Mouse (Mus musculus): ENCODE measurements at regions not wholly inside any gene's neighbourhood (a gene's known extent, or its start where the extent isn't known, plus 50 kb on each side); places are given as distances from the start of the nearest gene placed in this dataset.

GRCm38 (mm10) chr5:101020784-101021183, 175.3 kb downstream of the Gpat3 start:
- peak; percentile 85 for TF ChIP-seq CTCF (conservative IDR thresholded peaks at IDR 0.05; ENCODE audit: insufficient read depth, insufficient read length, low read depth, low read length)
- TF ChIP-seq POLR2A (IDR thresholded peaks at IDR 0.05; ENCODE audit: low read depth, low read length) = no peak
